Mouse (Mus musculus): Measurements from ENCODE around the gene Cyp2d11. TPM values are rescaled to one million over a fixed set of nuclear protein-coding genes. Genes with fewer than 3 reads are reported as not detected.
"Not testable (repeated sequence)": the region's sequence is repeated elsewhere in the genome, so short reads cannot be mapped to it uniquely, and the experiment has no call there.

Cyp2d11 gene
- not detected in 2 replicates for polyA plus RNA-seq (2015; fragmentation: Nextera tagmentation; extraction: Ambion mirVana)

- not testable (repeated sequence) for ATAC-seq (ENCODE audit: low FRiP score, low read depth)
Measured at GRCm38 (mm10) chr15:82393922-82394321, at the start of gene Cyp2d11. TSS of gene Cyp2d11 (minus strand) at chr15:82394022.

DNA sequence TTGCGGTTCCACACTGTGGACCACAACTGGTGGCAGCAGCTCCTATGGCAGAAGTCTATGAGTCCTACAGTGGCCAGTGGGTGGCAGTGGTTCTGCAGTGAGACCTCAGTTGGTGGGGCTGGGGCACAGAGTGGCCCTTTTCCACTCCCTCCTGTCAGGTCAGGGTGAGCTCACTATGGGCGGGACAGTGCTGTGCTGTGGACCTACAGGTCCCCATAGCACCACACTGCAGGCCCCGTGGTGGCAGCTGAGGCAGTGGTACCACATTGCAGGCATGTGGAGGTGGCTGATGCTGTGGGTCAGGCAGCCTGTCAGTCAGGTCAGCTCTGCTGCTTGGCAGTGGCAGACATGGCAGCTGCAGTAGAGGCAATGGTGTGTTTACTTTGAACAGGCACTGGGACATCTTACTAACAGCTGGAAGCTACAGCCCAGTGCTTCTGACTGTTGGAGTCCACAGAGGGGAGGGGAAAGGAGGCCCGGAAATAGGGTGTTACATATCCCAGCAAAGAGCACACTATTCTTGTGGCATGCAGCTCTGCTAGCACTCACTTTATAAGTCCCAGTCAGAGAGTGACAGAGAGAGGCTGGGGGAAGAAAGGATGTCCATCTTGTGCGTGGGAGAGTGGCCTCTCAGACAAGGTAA is 44.3 kb upstream of the Cyp2d11 start:
- Histone ChIP-seq H3K9ac (no peak overlapping the region), H3K9me3 (peaks cover 5% of the 10 kb centered on the region), H3K27ac (no peak overlapping the region), H3K36me3 (no peaks in the 10 kb centered on the region), H3K4me2 (replicated peaks) (no peak overlapping the region), H3K27me3 (no peaks in the 10 kb centered on the region), H3K4me1 (no peaks in the 10 kb centered on the region), H3K4me3 (no peak overlapping the region)
- WGBS: 63% methylated on average over 5 of the region's 5 CpGs
- ATAC-seq (ENCODE audit: low FRiP score, low read depth): no peak

More at GRCm38 (mm10) chr15:82393922-82394321, at the start of gene Cyp2d11:
- H3K9me3 ChIP-seq; H3K4me1 ChIP-seq; H3K9ac ChIP-seq; H3K36me3 ChIP-seq; H3K4me3 ChIP-seq; H3K27ac ChIP-seq; H3K4me2 ChIP-seq (replicated peaks); H3K27me3 ChIP-seq: not testable (repeated sequence)
- 83% methylated on average over 2 of the region's 2 CpGs for WGBS

- no peak overlapping the region for H3K9ac ChIP-seq
- no peaks in the 10 kb centered on the region for H3K27me3 ChIP-seq
- H3K36me3 ChIP-seq: no peaks in the 10 kb centered on the region
- 84% methylated on average over 2 of the region's 2 CpGs for WGBS
- no peak overlapping the region for H3K4me3 ChIP-seq
- H3K27ac ChIP-seq: no peak overlapping the region
- H3K4me1 ChIP-seq: no peaks in the 10 kb centered on the region
- no peak overlapping the region for H3K4me2 ChIP-seq (replicated peaks)
- peaks cover 9% of the 10 kb centered on the region for H3K9me3 ChIP-seq
- ATAC-seq (ENCODE audit: low FRiP score, low read depth): no peak
Measured at GRCm38 (mm10) chr15:82435606-82436005, 41.8 kb upstream of the Cyp2d11 start.

DNA sequence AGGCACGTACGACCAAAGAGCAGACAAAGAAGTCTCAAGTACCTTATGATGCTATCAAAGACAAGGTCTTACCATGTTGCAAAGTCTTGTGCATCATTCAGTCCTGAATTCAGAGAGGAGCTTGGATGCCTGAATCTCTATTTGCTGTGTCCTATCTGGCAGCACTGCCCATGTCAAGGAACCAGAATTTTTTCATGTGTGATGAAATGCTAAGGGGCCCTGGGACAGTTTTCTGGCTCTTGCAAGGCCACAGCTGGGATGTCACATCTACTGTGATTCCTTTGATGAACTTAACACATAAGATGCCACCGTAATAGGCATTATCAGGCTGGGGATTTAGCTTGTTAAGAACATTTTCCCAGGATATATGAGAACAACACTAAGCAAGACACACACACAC is 41.2 kb upstream of the Cyp2d11 start:
- Histone ChIP-seq H3K27ac (no peak overlapping the region), H3K4me3 (no peak overlapping the region), H3K4me2 (replicated peaks) (no peak overlapping the region), H3K4me1 (no peaks in the 10 kb centered on the region), H3K27me3 (no peaks in the 10 kb centered on the region), H3K9ac (no peak overlapping the region), H3K9me3 (peaks cover 9% of the 10 kb centered on the region), H3K36me3 (no peaks in the 10 kb centered on the region)
- WGBS: 81% methylated on average over 3 of the region's 3 CpGs
- ATAC-seq (ENCODE audit: low FRiP score, low read depth): no peak

- H3K27ac ChIP-seq: no peak overlapping the region
- peaks cover 9% of the 10 kb centered on the region for H3K9me3 ChIP-seq
- no peaks in the 10 kb centered on the region for H3K36me3 ChIP-seq
- no peak overlapping the region for H3K9ac ChIP-seq
- whole genome bisulfite sequencing: 86% methylated on average over 3 of the region's 3 CpGs
- H3K4me3 ChIP-seq: no peak overlapping the region
- ATAC-seq (ENCODE audit: low FRiP score, low read depth): no peak
- H3K4me1 ChIP-seq: no peaks in the 10 kb centered on the region
- H3K27me3 ChIP-seq: no peaks in the 10 kb centered on the region
- H3K4me2 ChIP-seq (replicated peaks): no peak overlapping the region
Measured at GRCm38 (mm10) chr15:82434541-82434940, 40.7 kb upstream of the Cyp2d11 start.

DNA sequence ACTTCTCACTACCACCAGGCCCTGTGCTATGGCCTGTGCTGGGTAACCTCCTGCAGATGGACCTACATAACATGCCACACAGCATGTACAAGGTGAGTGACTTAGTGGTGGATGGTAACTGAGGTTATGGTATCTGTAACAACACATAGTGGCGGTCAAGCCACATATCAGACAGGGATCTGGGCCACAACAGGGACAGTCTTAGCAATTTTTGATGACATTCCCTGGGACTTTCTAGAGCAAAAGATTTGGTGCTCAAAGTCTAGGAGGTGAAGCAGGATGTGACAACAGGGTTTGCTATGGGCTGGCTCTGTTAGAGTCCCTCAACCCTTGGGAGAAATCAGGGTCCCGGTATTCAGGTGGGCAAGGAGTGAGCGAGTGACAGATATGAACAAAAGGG is 39.8 kb upstream of the Cyp2d11 start:
- Histone ChIP-seq H3K4me3 (no peak overlapping the region), H3K4me2 (replicated peaks) (no peak overlapping the region), H3K9me3 (peaks cover 9% of the 10 kb centered on the region), H3K27ac (no peak overlapping the region), H3K4me1 (no peaks in the 10 kb centered on the region), H3K36me3 (no peaks in the 10 kb centered on the region), H3K9ac (no peak overlapping the region), H3K27me3 (no peaks in the 10 kb centered on the region)
- 92% methylated on average over 3 of the region's 3 CpGs for WGBS
- ATAC-seq (ENCODE audit: low FRiP score, low read depth): no peak

- no peak for ATAC-seq (ENCODE audit: low FRiP score, low read depth)
Measured at GRCm38 (mm10) chr15:82433137-82433536, 39.3 kb upstream of the Cyp2d11 start, which contains the start of gene Cyp2d9. TSS of gene Cyp2d9 (plus strand) at chr15:82433437.

GRCm38 (mm10) chr15:82423471-82423870 is 29.6 kb upstream of the Cyp2d11 start:
- H3K4me3 ChIP-seq: no peak overlapping the region
- no peak overlapping the region for H3K27ac ChIP-seq
- no peak for ATAC-seq (ENCODE audit: low FRiP score, low read depth)
- no peaks in the 10 kb centered on the region; the same call in 1 of the 2 replicates for H3K9me3 ChIP-seq
- no peak overlapping the region for H3K9ac ChIP-seq
- H3K4me1 ChIP-seq: no peaks in the 10 kb centered on the region
- H3K36me3 ChIP-seq: no peaks in the 10 kb centered on the region
- WGBS: 83% methylated on average over 3 of the region's 3 CpGs
- no peaks in the 10 kb centered on the region for H3K27me3 ChIP-seq
- no peak overlapping the region for H3K4me2 ChIP-seq (replicated peaks)

More at GRCm38 (mm10) chr15:82433137-82433536, 39.3 kb upstream of the Cyp2d11 start, which contains the start of gene Cyp2d9:
- no peak within 1 kb of the TSS for H3K4me2 ChIP-seq (replicated peaks)
- H3K27me3 ChIP-seq: no peaks in the 10 kb centered on the region
- H3K4me3 ChIP-seq: no peak within 1 kb of the TSS
- H3K9ac ChIP-seq: no peak within 1 kb of the TSS
- peaks cover 9% of the 10 kb centered on the region for H3K9me3 ChIP-seq
- no peak within 1 kb of the TSS for H3K27ac ChIP-seq
- H3K36me3 ChIP-seq: no peaks in the 10 kb centered on the region
- no peaks in the 10 kb centered on the region for H3K4me1 ChIP-seq

DNA sequence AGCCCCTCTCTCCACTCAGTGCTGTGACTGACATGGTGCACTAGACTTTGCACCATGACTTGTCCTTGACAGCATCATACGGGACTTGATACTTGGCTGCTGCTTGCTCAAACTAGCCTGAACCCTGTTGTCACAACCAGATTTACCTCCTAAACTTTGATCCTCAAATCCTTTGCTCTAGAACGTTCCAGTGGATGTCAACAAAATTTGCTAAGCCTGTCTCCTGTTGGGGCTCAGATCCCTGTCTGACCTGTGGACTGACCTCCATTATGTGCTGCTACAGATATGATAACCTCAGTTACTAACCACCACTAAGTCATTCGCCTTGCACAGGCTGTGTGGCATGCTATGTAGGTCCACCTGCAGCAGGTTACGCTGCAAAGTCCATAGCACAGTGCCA is 29.1 kb upstream of the Cyp2d11 start:
- H3K36me3 ChIP-seq: no peaks in the 10 kb centered on the region
- H3K9ac ChIP-seq: no peak overlapping the region
- no peak overlapping the region for H3K27ac ChIP-seq
- no peaks in the 10 kb centered on the region; the same call in 1 of the 2 replicates for H3K9me3 ChIP-seq
- ATAC-seq (ENCODE audit: low FRiP score, low read depth): no peak
- no peak overlapping the region for H3K4me3 ChIP-seq
- no peak overlapping the region for H3K4me2 ChIP-seq (replicated peaks)
- H3K27me3 ChIP-seq: no peaks in the 10 kb centered on the region
- H3K4me1 ChIP-seq: no peaks in the 10 kb centered on the region
- WGBS: 77% methylated on average over 4 of the region's 4 CpGs

- H3K4me2 ChIP-seq (replicated peaks): no peak overlapping the region
- H3K36me3 ChIP-seq: no peaks in the 10 kb centered on the region
- H3K4me3 ChIP-seq: no peak overlapping the region
- no peak for ATAC-seq (ENCODE audit: low FRiP score, low read depth)
- H3K9me3 ChIP-seq: no peaks in the 10 kb centered on the region
- no peak overlapping the region for H3K27ac ChIP-seq
- 83% methylated on average over 1 of the region's 1 CpGs for WGBS
- no peak overlapping the region for H3K9ac ChIP-seq
- H3K27me3 ChIP-seq: no peaks in the 10 kb centered on the region
- H3K4me1 ChIP-seq: peaks cover 11% of the 10 kb centered on the region; the same call in 1 of the 2 replicates
Measured at GRCm38 (mm10) chr15:82418616-82419015, 24.8 kb upstream of the Cyp2d11 start.

DNA sequence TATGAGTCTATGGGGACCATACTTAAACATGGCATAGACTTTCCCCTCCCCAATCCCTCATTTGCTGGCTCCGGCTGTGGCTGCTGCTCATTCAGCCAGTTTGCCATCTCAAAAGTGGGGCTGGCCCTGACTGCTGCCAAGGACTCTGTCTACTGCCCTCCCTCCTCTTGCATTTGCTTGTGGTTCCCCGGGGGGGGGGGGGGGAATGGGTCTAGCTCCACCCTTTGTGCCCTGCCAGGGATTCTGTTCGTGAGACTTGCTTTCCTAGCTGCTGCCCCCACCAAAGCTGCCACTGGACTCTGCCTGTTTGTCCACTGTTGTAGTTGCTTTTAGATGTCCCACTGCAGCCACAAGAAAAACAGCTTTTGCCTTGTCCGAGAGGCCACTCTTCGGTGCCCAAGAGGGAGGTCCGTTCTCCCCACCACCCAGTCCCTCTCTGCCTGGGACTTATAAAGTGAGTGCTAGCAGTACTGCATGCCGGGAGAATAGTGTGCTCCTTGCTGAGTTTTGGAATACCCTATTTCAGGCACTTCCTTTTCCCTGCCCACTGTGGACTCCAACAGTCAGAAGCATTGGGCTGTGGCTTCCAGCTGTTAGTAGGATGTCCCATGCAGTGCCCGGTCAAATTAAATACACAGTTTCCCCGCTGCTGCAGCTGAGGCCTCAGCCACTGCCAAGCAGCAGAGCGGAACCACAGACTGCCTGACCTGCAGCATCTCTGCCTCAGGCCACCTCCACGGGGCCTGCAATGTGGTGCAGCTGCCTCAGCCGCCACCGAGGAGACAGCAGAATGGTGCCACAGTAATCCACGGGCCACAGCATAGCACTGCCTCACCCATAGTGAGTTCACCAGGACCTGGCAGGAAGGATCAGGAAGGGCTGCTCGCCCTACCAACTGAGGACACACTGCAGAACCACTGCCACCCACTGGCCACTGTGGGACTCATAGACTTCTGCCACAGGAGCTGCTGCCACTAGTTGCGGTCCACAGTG is 23.3 kb upstream of the Cyp2d11 start:
- Histone ChIP-seq H3K27me3 (no peaks in the 10 kb centered on the region), H3K27ac (no peak overlapping the region; the same call in 1 of the 2 replicates), H3K4me2 (replicated peaks) (peak overlapping the region; percentile 50), H3K9me3 (no peaks in the 10 kb centered on the region), H3K4me1 (peaks cover 11% of the 10 kb centered on the region; the same call in 1 of the 2 replicates), H3K36me3 (no peaks in the 10 kb centered on the region), H3K9ac (peak overlapping the region; percentile 31; the same call in 1 of the 2 replicates), H3K4me3 (no peak overlapping the region)
- WGBS: 34% methylated on average over 16 of the region's 16 CpGs
- peak; percentile 86 for ATAC-seq (ENCODE audit: low FRiP score, low read depth)

DNA sequence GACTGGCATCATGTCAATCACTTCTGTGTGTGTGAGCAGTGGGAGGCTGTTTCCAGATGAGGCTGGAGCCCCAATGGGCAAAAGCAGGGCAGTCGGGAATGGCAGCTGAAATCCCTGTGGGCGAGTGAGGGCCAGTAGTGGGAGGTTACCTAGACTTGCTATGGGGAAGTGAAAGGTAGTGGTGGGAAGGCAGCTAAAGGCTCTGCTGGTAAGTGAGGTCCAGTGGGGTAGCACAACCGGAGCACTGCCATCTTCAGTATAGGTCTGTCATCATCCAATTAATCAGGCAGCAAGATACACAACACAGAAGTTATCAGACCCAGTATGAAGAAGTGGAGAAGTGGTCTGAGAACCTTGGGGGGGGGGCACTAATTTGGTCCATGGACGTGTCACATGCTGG is 13.7 kb upstream of the Cyp2d11 start:
- no peak for ATAC-seq (ENCODE audit: low FRiP score, low read depth)
- Histone ChIP-seq H3K27ac (no peak overlapping the region), H3K9me3 (no peaks in the 10 kb centered on the region), H3K4me2 (replicated peaks) (no peak overlapping the region), H3K9ac (no peak overlapping the region), H3K27me3 (no peaks in the 10 kb centered on the region), H3K4me3 (no peak overlapping the region), H3K4me1 (no peaks in the 10 kb centered on the region), H3K36me3 (no peaks in the 10 kb centered on the region)
- 86% methylated on average over 4 of the region's 4 CpGs for WGBS

Data from limb, embryonic 13.5 days (tissue).